Mouse (Mus musculus): ENCODE data around the gene Fbxo41. TPM values are rescaled to one million over a fixed set of nuclear protein-coding genes. Genes with fewer than 3 reads are reported as not detected.

The Fbxo41 gene
- total RNA-seq (2023) = not detected

GRCm38 (mm10) chr6:85502911-85503250, at the start of gene Fbxo41:
Gene Fbxo41 (minus strand): TSS chr6:85502994.

GRCm38 (mm10) chr6:85513531-85513910, 10.7 kb upstream of the Fbxo41 start, which contains the start of gene Egr4:
Gene Egr4 (minus strand): TSS chr6:85513589.

GRCm38 (mm10) chr6:85451664-85452410, 51.0 kb downstream of the Fbxo41 start, which contains the start of gene Pradc1:
Gene Pradc1 (minus strand): TSS chr6:85451970.

GRCm38 (mm10) chr6:85450697-85451663, 51.8 kb downstream of the Fbxo41 start, which contains the start of gene Cct7:
Gene Cct7 (plus strand): TSS chr6:85451514.

GRCm38 (mm10) chr6:85431842-85432431, 70.9 kb downstream of the Fbxo41 start, which contains the start of gene Smyd5:
Gene Smyd5 (plus strand): TSS chr6:85431989.

GRCm38 (mm10) chr6:85423836-85424379, 78.9 kb downstream of the Fbxo41 start, which contains the start of gene Noto:
Gene Noto (plus strand): TSS chr6:85423886.

Other genes starting within 250 kb of the Fbxo41 start
- 100 to 1,000 TPM in 1 of 2 experiments, 10 to 100 TPM in 1; 88.0 to 111 TPM for gene Sfxn5, start 169.6 kb downstream of the Fbxo41 start, total RNA-seq (2023)
- gene Rab11fip5, start 128.4 kb downstream of the Fbxo41 start, total RNA-seq (2023) = 10 to 100 TPM; 17.1 to 18.5 TPM
- not detected for gene Noto, start 79.1 kb downstream of the Fbxo41 start, total RNA-seq (2023)
- gene Smyd5, start 71.0 kb downstream of the Fbxo41 start, total RNA-seq (2023) = 10 to 100 TPM; 10.0 to 10.1 TPM
- 10 to 100 TPM; 88.7 to 94.7 TPM for gene Cct7, start 51.5 kb downstream of the Fbxo41 start, total RNA-seq (2023)
- gene Pradc1, start 51.0 kb downstream of the Fbxo41 start, total RNA-seq (2023) = 10 to 100 TPM; 16.2 to 17.6 TPM
- gene Egr4, start 10.6 kb upstream of the Fbxo41 start, total RNA-seq (2023) = not detected
- 1 to 10 TPM; 7.9 to 8.1 TPM for gene Alms1, start 84.5 kb upstream of the Fbxo41 start, total RNA-seq (2023)
- gene Nat8f7, start 210.2 kb upstream of the Fbxo41 start, total RNA-seq (2023) = not detected

Measured in neutrophil, adult 59 days (primary cell).